Mouse (Mus musculus): ENCODE measurements at regions not wholly inside any gene's neighbourhood (a gene's known extent, or its start where the extent isn't known, plus 50 kb on each side); places are given as distances from the start of the nearest gene placed in this dataset.

DNA sequence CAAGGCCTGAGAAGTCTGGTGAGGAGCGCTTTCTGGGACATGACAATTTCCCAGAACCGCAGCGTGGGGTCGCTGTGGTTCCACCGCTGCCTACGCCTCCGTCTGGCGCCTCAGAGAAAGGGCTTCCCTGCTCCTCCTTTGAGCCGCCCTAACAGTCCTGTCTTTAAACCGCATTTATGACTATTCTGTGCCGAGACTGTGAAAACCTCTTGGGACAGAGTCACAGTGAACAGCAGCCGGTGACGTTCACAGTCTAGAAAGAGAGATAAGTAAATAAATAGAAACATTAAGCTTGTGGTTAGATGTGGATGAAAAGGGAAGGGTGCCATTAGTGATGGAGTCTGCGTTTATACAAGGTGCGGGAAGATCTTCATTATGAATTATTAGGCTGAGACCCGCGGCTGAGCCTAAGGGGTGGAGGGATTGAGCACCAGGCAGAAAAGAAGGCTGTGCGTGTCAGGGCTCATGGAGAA lies 59.1 kb upstream of the Ssx2ip start:
- Histone ChIP-seq H3K36me3 (ENCODE audit: control insufficient read depth, insufficient read depth) (no peaks in the 10 kb centered on the region), H3K4me1 (ENCODE audit: control insufficient read depth, insufficient read depth, low read length) (no peaks in the 10 kb centered on the region), H3K4me2 (ENCODE audit: low read depth, low read length) (peak overlapping the region; percentile 56), H3K9me3 (replicated peaks; ENCODE audit: control insufficient read depth, low read length) (no peaks in the 10 kb centered on the region), H3K4me3 (ENCODE audit: low read length) (peak overlapping the region; percentile 35), H3K27me3 (ENCODE audit: control insufficient read depth, insufficient read depth, low read length) (no peaks in the 10 kb centered on the region), H3K27ac (ENCODE audit: low read length) (no peak overlapping the region), H3K9ac (ENCODE audit: low read length) (peak overlapping the region; percentile 58; the same call in 1 of the 2 replicates)
- WGBS = 8% methylated on average over 18 of the region's 18 CpGs
- peak; percentile 70; the same call in 1 of the 2 replicates for ATAC-seq (replicated peaks; ENCODE audit: extremely low read depth, insufficient read depth, low FRiP score)

DNA sequence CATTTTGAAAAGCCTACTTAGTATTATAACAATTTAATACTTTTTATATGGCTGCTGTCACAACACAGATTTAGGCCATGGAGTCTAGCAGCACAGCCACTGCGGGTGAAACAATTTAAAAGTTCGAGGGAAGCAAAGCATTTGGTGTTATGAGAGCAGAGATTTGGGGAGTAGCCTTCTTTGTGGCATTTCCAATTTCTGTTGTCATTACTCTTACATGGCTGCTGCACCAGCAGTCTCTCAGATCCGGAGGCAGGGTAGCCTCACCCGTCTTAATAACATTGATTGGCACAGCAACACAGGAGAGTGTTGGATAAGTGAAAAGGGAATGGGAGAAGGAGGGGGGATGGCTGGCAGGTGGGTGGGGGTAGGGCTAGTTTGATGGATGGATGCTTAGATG lies 58.5 kb upstream of the Ssx2ip start:
- Histone ChIP-seq H3K27me3 (ENCODE audit: control insufficient read depth, insufficient read depth, low read length) (no peaks in the 10 kb centered on the region), H3K4me3 (ENCODE audit: low read length) (no peak overlapping the region), H3K36me3 (ENCODE audit: control insufficient read depth, insufficient read depth) (no peaks in the 10 kb centered on the region), H3K9me3 (replicated peaks; ENCODE audit: control insufficient read depth, low read length) (no peaks in the 10 kb centered on the region), H3K27ac (ENCODE audit: low read length) (no peak overlapping the region), H3K9ac (ENCODE audit: low read length) (no peak overlapping the region), H3K4me2 (ENCODE audit: low read depth, low read length) (no peak overlapping the region), H3K4me1 (ENCODE audit: control insufficient read depth, insufficient read depth, low read length) (no peaks in the 10 kb centered on the region)
- no peak for ATAC-seq (replicated peaks; ENCODE audit: extremely low read depth, insufficient read depth, low FRiP score)
- 71% methylated on average over 4 of the region's 4 CpGs for WGBS

- Histone ChIP-seq H3K27me3 (ENCODE audit: control insufficient read depth, insufficient read depth, low read length) (no peaks in the 10 kb centered on the region), H3K9me3 (replicated peaks; ENCODE audit: control insufficient read depth, low read length) (no peaks in the 10 kb centered on the region), H3K9ac (ENCODE audit: low read length) (no peak overlapping the region), H3K4me2 (ENCODE audit: low read depth, low read length) (no peak overlapping the region), H3K4me1 (ENCODE audit: control insufficient read depth, insufficient read depth, low read length) (no peaks in the 10 kb centered on the region), H3K4me3 (ENCODE audit: low read length) (no peak overlapping the region), H3K36me3 (ENCODE audit: control insufficient read depth, insufficient read depth) (no peaks in the 10 kb centered on the region), H3K27ac (ENCODE audit: low read length) (no peak overlapping the region)
- ATAC-seq (replicated peaks; ENCODE audit: extremely low read depth, insufficient read depth, low FRiP score) = no peak
- 76% methylated on average over 3 of the region's 3 CpGs for WGBS
Observed at GRCm38 (mm10) chr3:146347311-146347710, 57.1 kb upstream of the Ssx2ip start.

GRCm38 (mm10) chr3:146348921-146349320 lies 55.5 kb upstream of the Ssx2ip start:
- no peak for ATAC-seq (replicated peaks; ENCODE audit: extremely low read depth, insufficient read depth, low FRiP score)

GRCm38 (mm10) chr3:146349393-146349792 lies 55.0 kb upstream of the Ssx2ip start:
- no peak overlapping the region for H3K4me2 ChIP-seq (ENCODE audit: low read depth, low read length)

More at GRCm38 (mm10) chr3:146348921-146349320, 55.5 kb upstream of the Ssx2ip start:
- Histone ChIP-seq H3K27ac (ENCODE audit: low read length) (no peak overlapping the region), H3K4me1 (ENCODE audit: control insufficient read depth, insufficient read depth, low read length) (no peaks in the 10 kb centered on the region), H3K36me3 (ENCODE audit: control insufficient read depth, insufficient read depth) (no peaks in the 10 kb centered on the region), H3K4me2 (ENCODE audit: low read depth, low read length) (no peak overlapping the region), H3K4me3 (ENCODE audit: low read length) (no peak overlapping the region), H3K9me3 (replicated peaks; ENCODE audit: control insufficient read depth, low read length) (no peaks in the 10 kb centered on the region), H3K9ac (ENCODE audit: low read length) (no peak overlapping the region), H3K27me3 (ENCODE audit: control insufficient read depth, insufficient read depth, low read length) (no peaks in the 10 kb centered on the region)
- 78% methylated on average over 8 of the region's 8 CpGs for WGBS

GRCm38 (mm10) chr3:146350126-146350525 lies 54.3 kb upstream of the Ssx2ip start:
- Histone ChIP-seq H3K9ac (ENCODE audit: low read length) (no peak overlapping the region), H3K27ac (ENCODE audit: low read length) (no peak overlapping the region), H3K27me3 (ENCODE audit: control insufficient read depth, insufficient read depth, low read length) (no peaks in the 10 kb centered on the region), H3K36me3 (ENCODE audit: control insufficient read depth, insufficient read depth) (no peaks in the 10 kb centered on the region), H3K4me3 (ENCODE audit: low read length) (no peak overlapping the region), H3K9me3 (replicated peaks; ENCODE audit: control insufficient read depth, low read length) (no peaks in the 10 kb centered on the region), H3K4me2 (ENCODE audit: low read depth, low read length) (no peak overlapping the region), H3K4me1 (ENCODE audit: control insufficient read depth, insufficient read depth, low read length) (no peaks in the 10 kb centered on the region)
- no peak for ATAC-seq (replicated peaks; ENCODE audit: extremely low read depth, insufficient read depth, low FRiP score)
- WGBS = 92% methylated on average over 9 of the region's 9 CpGs

More at GRCm38 (mm10) chr3:146349393-146349792, 55.0 kb upstream of the Ssx2ip start:
- Histone ChIP-seq H3K9me3 (replicated peaks; ENCODE audit: control insufficient read depth, low read length) (no peaks in the 10 kb centered on the region), H3K9ac (ENCODE audit: low read length) (no peak overlapping the region), H3K27ac (ENCODE audit: low read length) (no peak overlapping the region), H3K27me3 (ENCODE audit: control insufficient read depth, insufficient read depth, low read length) (no peaks in the 10 kb centered on the region), H3K4me1 (ENCODE audit: control insufficient read depth, insufficient read depth, low read length) (no peaks in the 10 kb centered on the region), H3K36me3 (ENCODE audit: control insufficient read depth, insufficient read depth) (no peaks in the 10 kb centered on the region), H3K4me3 (ENCODE audit: low read length) (no peak overlapping the region)
- 61% methylated on average over 8 of the region's 8 CpGs for WGBS
- no peak for ATAC-seq (replicated peaks; ENCODE audit: extremely low read depth, insufficient read depth, low FRiP score)

- no peak for ATAC-seq (replicated peaks; ENCODE audit: extremely low read depth, insufficient read depth, low FRiP score)
- H3K9me3 ChIP-seq (replicated peaks; ENCODE audit: control insufficient read depth, low read length) = no peaks in the 10 kb centered on the region
- no peak overlapping the region for H3K4me3 ChIP-seq (ENCODE audit: low read length)
- H3K27me3 ChIP-seq (ENCODE audit: control insufficient read depth, insufficient read depth, low read length) = no peaks in the 10 kb centered on the region
- H3K4me1 ChIP-seq (ENCODE audit: control insufficient read depth, insufficient read depth, low read length) = no peaks in the 10 kb centered on the region
- H3K4me2 ChIP-seq (ENCODE audit: low read depth, low read length) = no peak overlapping the region
- no peak overlapping the region for H3K27ac ChIP-seq (ENCODE audit: low read length)
- no peaks in the 10 kb centered on the region for H3K36me3 ChIP-seq (ENCODE audit: control insufficient read depth, insufficient read depth)
- no peak overlapping the region for H3K9ac ChIP-seq (ENCODE audit: low read length)
- 97% methylated on average over 1 of the region's 1 CpGs for WGBS
Observed at GRCm38 (mm10) chr3:146351468-146351867, 53.0 kb upstream of the Ssx2ip start.

- no peaks in the 10 kb centered on the region for H3K4me1 ChIP-seq (ENCODE audit: control insufficient read depth, insufficient read depth, low read length)
- no peaks in the 10 kb centered on the region for H3K9me3 ChIP-seq (replicated peaks; ENCODE audit: control insufficient read depth, low read length)
- H3K27me3 ChIP-seq (ENCODE audit: control insufficient read depth, insufficient read depth, low read length) = no peaks in the 10 kb centered on the region
- no peaks in the 10 kb centered on the region for H3K36me3 ChIP-seq (ENCODE audit: control insufficient read depth, insufficient read depth)
- H3K9ac ChIP-seq (ENCODE audit: low read length) = no peak overlapping the region
- no peak overlapping the region for H3K4me3 ChIP-seq (ENCODE audit: low read length)
- WGBS = 81% methylated on average over 4 of the region's 4 CpGs
- ATAC-seq (replicated peaks; ENCODE audit: extremely low read depth, insufficient read depth, low FRiP score) = no peak
- H3K4me2 ChIP-seq (ENCODE audit: low read depth, low read length) = no peak overlapping the region
- no peak overlapping the region for H3K27ac ChIP-seq (ENCODE audit: low read length)
Observed at GRCm38 (mm10) chr3:146352187-146352586, 52.3 kb upstream of the Ssx2ip start.

DNA sequence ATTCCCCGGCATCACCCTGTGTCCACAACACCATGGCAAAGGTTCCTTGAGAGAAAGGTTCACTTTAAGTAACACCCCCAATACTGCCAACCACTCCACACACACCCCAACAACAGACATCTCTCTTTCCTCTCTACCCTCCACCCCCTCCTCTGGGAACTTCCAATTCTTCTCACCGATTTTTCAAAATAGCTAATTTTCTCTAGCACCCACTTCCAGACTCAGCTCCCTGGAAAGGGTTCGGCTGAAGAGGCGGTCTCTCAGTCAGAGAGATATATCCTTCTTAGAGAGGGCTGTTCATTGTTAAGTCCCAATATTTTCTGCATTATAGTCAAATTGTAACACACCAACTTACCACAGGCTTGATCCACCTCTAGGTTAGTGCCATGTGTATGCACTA lies 50.5 kb upstream of the Ssx2ip start:
- no peak overlapping the region for H3K9ac ChIP-seq (ENCODE audit: low read length)
- no peaks in the 10 kb centered on the region for H3K4me1 ChIP-seq (ENCODE audit: control insufficient read depth, insufficient read depth, low read length)
- H3K36me3 ChIP-seq (ENCODE audit: control insufficient read depth, insufficient read depth) = no peaks in the 10 kb centered on the region
- H3K27me3 ChIP-seq (ENCODE audit: control insufficient read depth, insufficient read depth, low read length) = no peaks in the 10 kb centered on the region
- WGBS = 84% methylated on average over 4 of the region's 4 CpGs
- no peak overlapping the region for H3K27ac ChIP-seq (ENCODE audit: low read length)
- H3K4me3 ChIP-seq (ENCODE audit: low read length) = no peak overlapping the region
- no peak overlapping the region for H3K4me2 ChIP-seq (ENCODE audit: low read depth, low read length)
- H3K9me3 ChIP-seq (replicated peaks; ENCODE audit: control insufficient read depth, low read length) = no peaks in the 10 kb centered on the region
- no peak for ATAC-seq (replicated peaks; ENCODE audit: extremely low read depth, insufficient read depth, low FRiP score)

Measured in heart, embryonic 16.5 days (tissue).